Mouse (Mus musculus) right cerebral cortex, postnatal 25 days (tissue): ENCODE measurements around the gene Unc5cl.

Source experiments
- DNase-seq: peaks from one replicate; pipeline ENCODE4 v3.0.0; 2022

The Unc5cl gene

GRCm38 (mm10) chr17:48542733-48543132 lies 88.0 kb downstream of the Unc5cl start:
- no peak for DNase-seq

GRCm38 (mm10) chr17:48543301-48543765 lies 88.6 kb downstream of the Unc5cl start:
- peak; percentile 80 for DNase-seq

GRCm38 (mm10) chr17:48544722-48545121 lies 90.0 kb downstream of the Unc5cl start:
- no peak for DNase-seq

GRCm38 (mm10) chr17:48545223-48545943 lies 90.7 kb downstream of the Unc5cl start:
- DNase-seq, result peak; percentile 72

GRCm38 (mm10) chr17:48546036-48546435 lies 91.3 kb downstream of the Unc5cl start:
- DNase-seq, result no peak

- DNase-seq, result no peak
Observed at GRCm38 (mm10) chr17:48547668-48548067, 93.0 kb downstream of the Unc5cl start.

GRCm38 (mm10) chr17:48551788-48552531 lies 97.3 kb downstream of the Unc5cl start:
- no peak for DNase-seq

GRCm38 (mm10) chr17:48552532-48552915 lies 97.8 kb downstream of the Unc5cl start:
- no peak for DNase-seq

GRCm38 (mm10) chr17:48556223-48556962 lies 101.7 kb downstream of the Unc5cl start:
- no peak for DNase-seq

DNA sequence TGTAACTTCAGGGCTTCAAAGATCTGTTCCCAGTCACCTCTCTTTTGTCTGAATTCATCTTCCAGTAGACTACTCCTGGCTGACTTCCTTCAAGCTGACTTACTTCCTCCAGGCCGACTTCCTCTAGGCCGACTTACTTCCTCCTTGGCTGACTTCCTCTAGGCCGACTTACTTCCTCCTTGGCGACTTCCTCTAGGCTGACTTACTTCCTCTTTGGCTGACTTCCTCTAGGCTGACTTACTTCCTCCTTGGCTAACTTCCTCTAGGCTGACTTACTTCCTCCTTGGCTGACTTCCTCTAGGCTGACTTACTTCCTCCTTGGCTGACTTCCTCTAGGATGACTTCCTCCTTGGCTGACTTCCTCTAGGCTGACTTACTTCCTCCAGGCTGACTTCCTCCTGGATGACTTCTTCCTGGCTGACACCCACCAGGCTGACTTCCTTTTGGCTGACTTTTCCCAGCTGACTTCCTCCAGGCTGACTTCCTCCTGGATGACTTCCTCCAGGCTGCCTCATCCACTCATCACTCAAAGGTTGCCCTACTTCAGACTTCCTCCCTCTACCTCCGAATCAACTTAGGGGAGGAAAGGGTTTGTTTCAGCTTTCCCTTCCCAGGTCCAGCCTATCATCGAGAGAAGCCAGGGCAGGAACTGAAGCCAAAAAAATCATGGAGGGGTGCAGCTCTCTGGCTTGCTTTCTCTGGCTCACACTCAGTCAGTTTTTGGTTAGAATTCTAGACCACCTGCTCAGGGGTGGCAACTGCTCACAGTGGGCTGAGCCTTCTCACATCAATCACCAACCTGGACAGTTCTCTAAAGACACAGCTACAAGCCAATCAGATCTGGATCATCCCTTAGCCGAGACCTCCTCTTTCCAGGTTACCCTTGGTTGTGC lies 103.4 kb downstream of the Unc5cl start:
- no peak for DNase-seq

- DNase-seq, result peak; percentile 36
Observed at GRCm38 (mm10) chr17:48564931-48565330, 110.2 kb downstream of the Unc5cl start.

- no peak for DNase-seq
Observed at GRCm38 (mm10) chr17:48569656-48570055, 115.0 kb downstream of the Unc5cl start.

- DNase-seq, result no peak
Observed at GRCm38 (mm10) chr17:48581153-48581552, 126.5 kb downstream of the Unc5cl start.

GRCm38 (mm10) chr17:48582486-48582990 lies 127.8 kb downstream of the Unc5cl start:
- no peak for DNase-seq

DNA sequence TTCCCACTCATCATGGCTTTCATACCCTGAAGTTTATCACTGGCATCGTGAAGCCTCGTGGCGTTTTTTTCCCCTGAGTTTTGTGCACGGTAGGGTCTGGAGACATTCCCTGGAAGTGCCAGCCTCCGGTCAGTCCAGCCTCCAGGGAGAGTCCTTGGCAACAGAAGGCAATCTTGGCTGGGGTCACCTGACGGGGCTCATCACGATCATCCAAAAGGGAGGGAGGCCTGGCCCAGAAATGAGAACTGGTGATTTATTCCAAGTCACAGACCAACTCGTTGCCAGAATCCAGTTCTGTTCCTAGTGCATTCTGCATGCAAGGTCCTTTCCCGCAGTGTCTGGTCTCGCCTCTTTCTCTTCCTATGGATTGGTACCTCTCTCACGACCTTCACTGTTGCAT lies 128.7 kb downstream of the Unc5cl start:
- DNase-seq, result no peak

- DNase-seq, result no peak
Observed at GRCm38 (mm10) chr17:48585902-48586359, 131.2 kb downstream of the Unc5cl start.

DNA sequence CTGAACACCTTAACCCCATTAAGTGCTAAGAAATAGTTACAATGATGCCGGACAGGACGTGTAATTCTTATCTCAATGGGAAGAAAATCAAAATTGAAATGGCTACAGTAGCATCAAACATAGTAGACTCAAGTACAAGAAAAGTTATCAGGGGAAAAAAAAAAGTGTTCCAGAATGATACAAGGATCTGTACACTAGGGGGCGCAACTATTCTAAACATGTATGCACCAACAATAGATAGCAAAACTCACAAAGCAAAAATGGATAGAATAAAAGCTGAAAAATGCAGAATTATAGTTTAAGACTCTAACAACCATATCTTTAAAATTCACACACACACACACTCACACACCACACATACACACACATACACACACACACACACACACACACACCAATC lies 134.0 kb downstream of the Unc5cl start:
- DNase-seq, result no peak
